ENCODE assay signal across 16 mouse cellular contexts in the genomic region with DNA sequence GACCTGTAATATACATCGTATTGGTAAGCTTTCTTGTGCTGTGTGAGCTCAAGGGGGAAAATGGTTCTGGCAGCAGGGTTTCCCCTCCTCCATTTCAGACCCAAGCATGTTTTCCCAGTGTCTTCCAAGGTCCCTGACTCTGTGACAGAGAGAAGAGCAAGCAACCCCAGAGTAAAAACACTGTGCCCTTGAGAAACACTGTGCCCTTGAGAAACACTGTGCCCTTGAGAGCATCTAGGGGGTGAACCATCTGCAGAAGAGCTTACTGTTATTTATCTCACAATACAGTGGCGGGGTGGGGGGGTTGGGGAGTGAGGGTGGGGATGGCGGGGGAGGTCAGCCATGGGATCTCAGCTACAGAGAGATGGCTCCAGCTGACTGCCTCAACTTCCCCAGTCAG.
"Had no signal": no experiment of that assay in that cellular context is flagged by ENCODE, and none has a peak within 500 bp of the region (broad histone marks: within the 10 kb centered on the region; RNA-seq: fewer than 3 reads in every experiment).

No protein-coding gene starts in this region.

- H3K27ac ChIP-seq: liver, embryonic 12.5 days; liver, embryonic 14.5 days; midbrain, embryonic 10.5 days; midbrain, embryonic 12.5 days; midbrain, embryonic 15.5 days; neural tube, embryonic 12.5 days had no signal

- DNase-seq: lung, adult 18-20 months; lung, embryonic 14.5 days; lung, postnatal 10 days; lung, postnatal 4 days; right cerebral cortex, postnatal 25 days; right cerebral cortex, postnatal 4 days; spleen, adult 18-20 months; thymus, adult 18-20 months; thymus, postnatal 14 days; thymus, postnatal 36 days had no signal

- ATAC-seq: liver, embryonic 12.5 days; midbrain, embryonic 15.5 days had no signal

- H3K9ac ChIP-seq: liver, embryonic 12.5 days; liver, embryonic 14.5 days; lung, embryonic 14.5 days; midbrain, embryonic 12.5 days; midbrain, embryonic 15.5 days; neural tube, embryonic 12.5 days had no signal

- H3K4me2 ChIP-seq: liver, embryonic 12.5 days; lung, embryonic 14.5 days; midbrain, embryonic 12.5 days; midbrain, embryonic 15.5 days; neural tube, embryonic 12.5 days had no signal

- H3K36me3 ChIP-seq: neural tube, embryonic 12.5 days had no signal

- H3K4me1 ChIP-seq: midbrain, embryonic 10.5 days; midbrain, embryonic 12.5 days; midbrain, embryonic 15.5 days; neural tube, embryonic 12.5 days had no signal

- H3K9me3 ChIP-seq: liver, embryonic 12.5 days; midbrain, embryonic 10.5 days; midbrain, embryonic 12.5 days; midbrain, embryonic 15.5 days; neural tube, embryonic 12.5 days had no signal

- H3K27me3 ChIP-seq: liver, embryonic 12.5 days; midbrain, embryonic 12.5 days; midbrain, embryonic 15.5 days; neural tube, embryonic 12.5 days had no signal

- H3K4me3 ChIP-seq: liver, embryonic 12.5 days; midbrain, embryonic 10.5 days; midbrain, embryonic 12.5 days; midbrain, embryonic 15.5 days; neural tube, embryonic 12.5 days had no signal
